Mouse (Mus musculus) C2C12 (cell line): ENCODE measurements around the gene Btbd2. TPM values are rescaled to one million over a fixed set of nuclear protein-coding genes. Genes with fewer than 3 reads are reported as not detected.
A peak's percentile ranks its signal among the peaks of the same experiment; 100 is the strongest.

Source experiments
- H3K27me3 ChIP-seq: one replicate; pipeline ENCODE4 v1.6.1; 2011; ENCODE audit not compliant: control insufficient read depth, insufficient read depth, insufficient read length
- H3K36me3 ChIP-seq: one replicate; pipeline ENCODE4 v1.6.1; 2011; ENCODE audit not compliant: control insufficient read depth, insufficient read depth
- H3K4me3 ChIP-seq: one replicate; pipeline ENCODE4 v1.5.1; 2011; ENCODE audit warnings: mild to moderate bottlenecking, control low read depth; ENCODE audit not compliant: poor library complexity, insufficient read depth, severe bottlenecking
- H3K79me2 ChIP-seq: one replicate; pipeline ENCODE4 v1.6.1; 2011; ENCODE audit not compliant: control insufficient read depth, insufficient read depth
- H3K79me3 ChIP-seq: one replicate; pipeline ENCODE4 v1.6.1; 2011; ENCODE audit warnings: low read depth, control low read depth
- H3ac ChIP-seq: one replicate; pipeline ENCODE3; 2011; ENCODE audit warnings: low read depth; ENCODE audit not compliant: control insufficient read depth, insufficient read length
- CEBPB ChIP-seq: IDR thresholded peaks from one replicate; pipeline ENCODE4 v1.6.1; 2011; ENCODE audit warnings: low read depth, mild to moderate bottlenecking, control low read depth, moderate library complexity
- CTCF ChIP-seq: IDR thresholded peaks from one replicate; pipeline ENCODE4 v1.5.1; 2011; ENCODE audit not compliant: control insufficient read depth, insufficient read depth, insufficient read length
- FOSL1 ChIP-seq: IDR thresholded peaks from one replicate; pipeline ENCODE4 v1.8.0; 2011; ENCODE audit warnings: mild to moderate bottlenecking, low read length; ENCODE audit not compliant: poor library complexity, insufficient read depth, severe bottlenecking
- MAX ChIP-seq: IDR thresholded peaks from one replicate; pipeline ENCODE4 v1.6.1; 2011; ENCODE audit warnings: mild to moderate bottlenecking, control low read depth
- MYOD1 ChIP-seq: IDR thresholded peaks from one replicate; pipeline ENCODE4 v1.6.1; 2011; ENCODE audit warnings: low read depth; ENCODE audit not compliant: control insufficient read depth, insufficient read length
- MYOG ChIP-seq: IDR thresholded peaks from one replicate; pipeline ENCODE4 v1.6.1; 2011; ENCODE audit not compliant: control insufficient read depth, insufficient read length; ENCODE audit errors: extremely low read depth
- USF1 ChIP-seq: IDR thresholded peaks from one replicate; pipeline ENCODE4 v1.6.1; 2011; ENCODE audit warnings: low read depth, mild to moderate bottlenecking, control low read depth, moderate library complexity
- polyA plus RNA-seq: library from polyadenylated mRNA; unstranded; fragments of >200 nt; fragmentation: generic; extraction: Trizol; gene quantifications from one replicate; pipeline ENCODE4 v1.2.1, GENCODE M21; 2012; ENCODE audit warnings: missing spikeins

Btbd2 gene
- polyA plus RNA-seq, 1 experiment: 53.8 TPM

GRCm38 (mm10) chr10:80683647-80684046 is 26.8 kb upstream of the Btbd2 start:
- Histone ChIP-seq H3K79me2 (no peaks in the 10 kb centered on the region), H3K79me3 (no peaks in the 10 kb centered on the region), H3K4me3 (no peak overlapping the region), H3K27me3 (no peaks in the 10 kb centered on the region), H3ac (no peak overlapping the region), H3K36me3 (peaks cover 34% of the 10 kb centered on the region)
- no peak for TF ChIP-seq CEBPB
- no peak for TF ChIP-seq USF1
- TF ChIP-seq MAX: no peak
- TF ChIP-seq MYOG: no peak
- TF ChIP-seq CTCF: no peak
- TF ChIP-seq MYOD1: no peak
- no peak for TF ChIP-seq FOSL1

- no peak overlapping the region for H3K4me3 ChIP-seq
Measured at GRCm38 (mm10) chr10:80682003-80682402, 25.1 kb upstream of the Btbd2 start.

GRCm38 (mm10) chr10:80680260-80680696 is 23.4 kb upstream of the Btbd2 start:
- Histone ChIP-seq H3K4me3 (no peak overlapping the region), H3K79me3 (peaks cover 4% of the 10 kb centered on the region), H3K27me3 (no peaks in the 10 kb centered on the region), H3K79me2 (peaks cover 7% of the 10 kb centered on the region), H3ac (no peak overlapping the region), H3K36me3 (peaks cover 10% of the 10 kb centered on the region)
- no peak for TF ChIP-seq USF1
- TF ChIP-seq CEBPB: no peak
- TF ChIP-seq MYOG: no peak
- TF ChIP-seq MAX: no peak
- no peak for TF ChIP-seq FOSL1
- no peak for TF ChIP-seq MYOD1
- no peak for TF ChIP-seq CTCF

More at GRCm38 (mm10) chr10:80682003-80682402, 25.1 kb upstream of the Btbd2 start:
- Histone ChIP-seq H3K79me2 (no peaks in the 10 kb centered on the region), H3K79me3 (no peaks in the 10 kb centered on the region), H3K27me3 (no peaks in the 10 kb centered on the region), H3K36me3 (peaks cover 26% of the 10 kb centered on the region), H3ac (no peak overlapping the region)
- TF ChIP-seq MYOG (no peak), USF1 (no peak), CTCF (no peak), FOSL1 (no peak), MAX (no peak), MYOD1 (no peak), CEBPB (no peak)

- no peaks in the 10 kb centered on the region for H3K27me3 ChIP-seq
- no peak overlapping the region for H3K4me3 ChIP-seq
- H3K79me2 ChIP-seq: peaks cover 13% of the 10 kb centered on the region
- H3K79me3 ChIP-seq: peaks cover 10% of the 10 kb centered on the region
- H3K36me3 ChIP-seq: peaks cover 5% of the 10 kb centered on the region
- no peak for TF ChIP-seq MYOG
- TF ChIP-seq CEBPB: no peak
- no peak for TF ChIP-seq FOSL1
- no peak for TF ChIP-seq USF1
- no peak for TF ChIP-seq CTCF
- TF ChIP-seq MAX: no peak
- no peak for TF ChIP-seq MYOD1
- H3ac ChIP-seq: no peak overlapping the region
Measured at GRCm38 (mm10) chr10:80679556-80680259, 22.8 kb upstream of the Btbd2 start.

DNA sequence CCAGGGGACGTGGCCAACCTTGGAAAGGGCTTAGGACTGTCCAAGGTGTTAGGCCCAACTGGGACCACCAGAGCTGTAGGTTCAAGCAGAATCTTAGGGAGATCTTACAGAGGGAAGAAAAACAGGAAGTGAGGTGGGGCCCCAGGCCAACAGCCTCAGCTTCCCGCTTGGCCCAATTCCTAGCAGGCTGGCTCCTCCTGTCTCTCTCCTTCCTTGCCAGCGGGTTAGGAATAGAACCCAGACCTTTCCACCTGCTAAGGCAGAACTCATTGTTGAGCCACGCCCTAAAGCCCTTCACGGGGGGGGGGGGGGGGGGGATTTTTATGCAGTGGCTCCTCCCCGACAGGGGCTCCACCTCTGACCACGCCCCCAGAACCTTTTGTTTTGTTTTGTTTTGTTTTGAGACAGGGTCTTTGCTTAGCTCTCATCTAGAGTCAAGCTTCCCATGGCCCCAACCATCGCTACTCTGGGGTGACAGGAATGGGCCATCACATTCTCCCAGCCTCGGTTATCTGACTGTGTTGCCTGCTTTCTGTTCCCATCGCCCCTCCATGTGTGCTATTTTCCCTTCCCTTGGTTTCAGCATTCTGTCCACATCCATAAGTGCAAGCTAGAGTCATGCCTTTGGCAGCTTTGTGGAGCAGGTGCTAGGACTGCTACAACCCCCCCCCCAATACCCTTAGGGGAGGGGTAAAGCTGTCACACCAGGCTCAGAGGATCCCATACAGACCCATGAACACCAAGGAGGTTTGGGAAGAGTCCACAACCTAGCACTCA is 21.9 kb upstream of the Btbd2 start:
- Histone ChIP-seq H3ac (no peak overlapping the region), H3K79me3 (peaks cover 14% of the 10 kb centered on the region), H3K36me3 (no peaks in the 10 kb centered on the region), H3K4me3 (no peak overlapping the region), H3K79me2 (peaks cover 22% of the 10 kb centered on the region), H3K27me3 (no peaks in the 10 kb centered on the region)
- TF ChIP-seq MYOG: no peak
- no peak for TF ChIP-seq CEBPB
- no peak for TF ChIP-seq FOSL1
- TF ChIP-seq MAX: no peak
- no peak for TF ChIP-seq CTCF
- no peak for TF ChIP-seq USF1
- TF ChIP-seq MYOD1: no peak

DNA sequence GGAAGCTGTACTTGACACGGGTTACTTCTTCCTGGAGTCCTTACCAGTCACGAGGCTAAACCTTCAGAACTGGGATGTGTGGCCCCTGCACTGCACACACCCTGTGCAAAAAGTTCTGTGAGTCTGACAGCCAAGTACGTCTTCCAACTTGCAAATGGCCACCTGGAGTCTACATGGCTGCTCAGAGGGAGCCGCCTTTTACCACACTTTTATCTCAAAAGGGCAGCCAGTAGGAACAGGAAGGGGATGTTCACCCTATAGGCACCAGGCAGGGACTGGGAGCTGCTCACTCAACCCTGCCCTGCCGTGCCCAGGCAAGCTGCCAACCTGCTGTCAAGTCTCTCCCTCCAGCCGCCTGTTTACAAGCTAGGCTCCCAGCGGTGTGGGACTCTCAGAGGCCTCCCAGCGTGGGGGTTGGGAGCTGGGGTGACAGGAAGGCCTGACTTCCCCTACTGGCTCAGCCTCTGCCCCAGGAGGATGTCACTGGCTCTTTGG is 21.1 kb upstream of the Btbd2 start, which contains the start of gene Mknk2:
Mknk2 (minus strand) TSS at position 171 of the 495 bp plus-strand sequence.
- peak within 1 kb of the TSS; percentile 35 for H3ac ChIP-seq
- peaks cover 19% of the 10 kb centered on the region for H3K79me3 ChIP-seq
- peak; percentile 51 for TF ChIP-seq MAX
- no peak for TF ChIP-seq CEBPB
- no peaks in the 10 kb centered on the region for H3K27me3 ChIP-seq
- H3K79me2 ChIP-seq: peaks cover 30% of the 10 kb centered on the region
- H3K36me3 ChIP-seq: no peaks in the 10 kb centered on the region
- H3K4me3 ChIP-seq: peak within 1 kb of the TSS; percentile 40
